Mouse (Mus musculus): ENCODE measurements at regions not wholly inside any gene's neighbourhood (a gene's known extent, or its start where the extent isn't known, plus 50 kb on each side); places are given as distances from the start of the nearest gene placed in this dataset.

DNA sequence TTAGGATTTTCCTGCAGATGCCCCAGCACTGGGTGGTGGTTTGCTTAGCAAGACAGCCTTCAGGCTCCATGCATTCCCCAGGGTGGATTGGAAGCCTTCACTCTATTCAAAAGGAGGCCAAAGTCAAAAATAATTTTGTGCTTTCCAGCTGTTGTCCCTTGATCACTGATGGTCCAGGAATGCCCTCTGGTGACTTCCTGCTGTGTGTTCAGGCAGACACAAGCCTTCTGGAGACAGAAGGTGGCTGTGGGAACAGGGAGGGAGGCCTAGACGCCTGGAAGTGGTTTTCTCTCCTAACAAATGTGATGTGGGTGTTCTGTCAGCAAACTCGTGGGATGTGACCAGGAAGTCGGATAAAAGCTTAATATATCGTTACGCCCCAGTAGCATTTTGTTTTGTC is 81.3 kb downstream of the Atp6ap1l start:
- Histone ChIP-seq H3K4me1 (replicated peaks) (peaks cover 8% of the 10 kb centered on the region; the same call in 1 of the 2 replicates), H3K27me3 (ENCODE audit: insufficient read depth, poor library complexity, severe bottlenecking) (no peaks in the 10 kb centered on the region), H3K9me3 (no peaks in the 10 kb centered on the region), H3K4me3 (no peak overlapping the region), H3K27ac (no peak overlapping the region), H3K36me3 (no peaks in the 10 kb centered on the region)
- WGBS = 74% methylated on average over 5 of the region's 5 CpGs
- no peak for DNase-seq (ENCODE audit: low spot score)

DNA sequence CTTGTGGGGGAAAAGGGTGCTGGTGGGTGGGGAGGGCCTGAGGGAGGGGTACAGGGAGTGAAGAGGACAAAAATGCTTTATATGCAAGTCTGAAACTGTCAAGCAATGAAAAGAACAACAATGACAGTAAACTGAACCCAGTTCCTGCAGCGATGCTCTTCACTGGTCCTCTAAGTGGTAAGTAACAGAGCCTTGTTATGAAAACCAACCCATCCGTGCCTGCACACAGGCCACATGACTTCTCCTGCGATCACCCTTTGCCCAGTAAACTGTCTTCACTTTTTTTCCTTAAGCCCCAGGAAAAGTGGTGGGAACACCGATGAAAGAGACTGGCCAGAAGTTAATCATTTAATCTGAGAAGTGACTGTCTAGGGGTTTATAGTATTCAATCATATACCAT is 83.3 kb downstream of the Atp6ap1l start:
- WGBS = 83% methylated on average over 4 of the region's 4 CpGs
- Histone ChIP-seq H3K27me3 (ENCODE audit: insufficient read depth, poor library complexity, severe bottlenecking) (no peaks in the 10 kb centered on the region), H3K4me3 (no peak overlapping the region), H3K27ac (no peak overlapping the region), H3K36me3 (no peaks in the 10 kb centered on the region), H3K4me1 (replicated peaks) (peaks cover 8% of the 10 kb centered on the region; the same call in 1 of the 2 replicates), H3K9me3 (no peaks in the 10 kb centered on the region)
- no peak for DNase-seq (ENCODE audit: low spot score)

DNA sequence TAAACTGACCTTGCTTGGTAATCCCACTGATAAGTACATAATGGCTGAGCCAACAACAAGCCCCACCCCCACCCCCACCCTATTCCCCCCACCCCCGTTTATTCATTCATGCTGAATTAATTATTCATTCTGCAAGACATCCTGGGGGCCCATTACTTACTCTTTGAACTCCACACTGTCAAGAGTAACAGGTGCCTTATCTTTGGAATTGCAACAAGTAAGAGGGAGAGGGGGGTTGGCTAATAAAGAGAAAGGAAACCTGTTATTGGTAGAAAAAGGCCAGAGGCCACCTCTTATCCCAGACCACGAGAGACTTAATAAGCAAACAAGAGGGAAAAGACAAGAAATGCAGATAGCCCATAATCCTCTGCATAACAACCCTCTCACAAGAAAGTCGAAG is 84.7 kb downstream of the Atp6ap1l start:
- H3K27me3 ChIP-seq (ENCODE audit: insufficient read depth, poor library complexity, severe bottlenecking) = no peaks in the 10 kb centered on the region
- no peaks in the 10 kb centered on the region for H3K36me3 ChIP-seq
- 53% methylated on average over 3 of the region's 3 CpGs for WGBS
- DNase-seq (ENCODE audit: low spot score) = no peak
- H3K27ac ChIP-seq = no peak overlapping the region
- H3K4me1 ChIP-seq (replicated peaks) = peaks cover 8% of the 10 kb centered on the region; the same call in 1 of the 2 replicates
- no peak overlapping the region for H3K4me3 ChIP-seq
- H3K9me3 ChIP-seq = no peaks in the 10 kb centered on the region

DNA sequence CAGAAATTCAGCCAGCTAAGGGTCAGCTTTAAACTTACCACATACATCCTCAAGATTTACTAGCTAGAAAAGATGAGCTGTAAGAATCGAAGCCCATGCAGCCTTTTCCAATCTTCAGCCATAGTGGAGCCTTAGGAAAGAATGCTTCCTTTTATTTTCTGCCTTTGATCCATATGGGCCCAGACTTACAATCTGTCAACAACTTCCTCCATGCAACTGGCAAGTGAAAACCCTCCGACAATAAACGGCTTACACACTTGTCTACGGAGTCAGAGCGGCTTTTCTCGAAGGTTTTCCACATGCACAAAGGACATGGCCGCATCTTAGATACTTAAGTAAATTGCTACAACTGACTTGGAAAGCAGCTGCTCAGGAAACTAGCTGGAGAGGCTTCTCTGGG is 85.2 kb downstream of the Atp6ap1l start:
- H3K27me3 ChIP-seq (ENCODE audit: insufficient read depth, poor library complexity, severe bottlenecking) = no peaks in the 10 kb centered on the region
- no peaks in the 10 kb centered on the region for H3K36me3 ChIP-seq
- no peak overlapping the region for H3K4me3 ChIP-seq
- peaks cover 8% of the 10 kb centered on the region; the same call in 1 of the 2 replicates for H3K4me1 ChIP-seq (replicated peaks)
- WGBS = 72% methylated on average over 7 of the region's 7 CpGs
- H3K9me3 ChIP-seq = no peaks in the 10 kb centered on the region
- no peak for DNase-seq (ENCODE audit: low spot score)
- H3K27ac ChIP-seq = no peak overlapping the region

DNA sequence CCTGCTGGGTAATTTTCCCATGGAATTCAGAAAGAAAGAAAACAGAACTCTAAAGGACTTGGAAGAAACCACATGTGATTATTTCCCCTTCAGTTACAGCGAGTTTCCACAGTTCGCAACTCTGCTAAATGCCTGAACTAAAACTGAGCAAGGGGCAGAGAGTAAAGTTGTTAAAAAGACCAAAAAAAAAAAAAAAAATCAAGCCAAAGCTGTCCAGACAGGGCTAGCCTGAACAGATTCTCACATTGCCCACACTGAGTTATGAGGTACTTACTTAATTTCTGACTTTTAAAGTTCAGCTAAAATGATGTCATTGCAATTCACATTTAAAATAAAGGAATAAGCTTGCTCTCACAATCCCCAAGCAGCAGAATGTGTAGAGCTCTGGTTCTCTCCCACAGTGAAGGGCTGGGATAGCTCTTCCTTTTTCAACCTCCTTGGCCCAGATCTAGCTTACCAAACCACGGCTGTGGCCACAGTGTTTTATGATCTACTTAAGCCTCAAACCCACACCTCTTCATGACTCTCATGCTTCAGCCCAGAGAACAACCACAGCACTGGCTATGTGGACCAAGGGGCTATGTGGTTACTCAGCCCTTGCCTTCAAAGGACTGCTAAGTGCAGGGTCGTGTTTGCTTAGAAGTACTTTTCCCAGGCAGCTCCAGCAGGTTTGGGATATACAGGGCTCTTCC is 90.8 kb downstream of the Atp6ap1l start:
- 83% methylated on average over 4 of the region's 4 CpGs for WGBS
- DNase-seq (ENCODE audit: low spot score) = no peak
- H3K4me3 ChIP-seq = no peak overlapping the region

DNA sequence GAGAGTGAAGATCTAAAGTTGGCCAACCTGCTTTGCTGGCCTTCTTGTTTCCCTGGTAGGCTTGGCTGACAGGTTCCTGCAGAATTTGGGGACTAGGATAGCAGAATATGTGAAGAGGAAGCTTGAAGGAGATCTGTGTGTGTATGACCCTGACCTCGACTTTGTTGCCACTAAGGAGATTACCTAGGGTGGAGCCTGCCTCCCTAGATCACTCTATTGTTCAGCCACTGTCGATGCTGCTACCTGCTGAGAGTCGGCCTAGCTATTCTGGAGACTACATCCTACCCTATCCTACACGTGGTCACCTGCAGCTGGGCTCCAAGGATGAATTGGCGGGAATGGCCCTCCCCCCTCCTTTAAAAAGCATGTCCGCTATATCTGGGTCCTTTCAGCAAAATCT is 95.1 kb downstream of the Atp6ap1l start:
- Histone ChIP-seq H3K27me3 (ENCODE audit: insufficient read depth, poor library complexity, severe bottlenecking) (no peaks in the 10 kb centered on the region), H3K9me3 (peaks cover 9% of the 10 kb centered on the region), H3K27ac (no peak overlapping the region), H3K4me1 (replicated peaks) (no peaks in the 10 kb centered on the region), H3K36me3 (no peaks in the 10 kb centered on the region), H3K4me3 (no peak overlapping the region)
- DNase-seq (ENCODE audit: low spot score) = no peak
- WGBS = 80% methylated on average over 6 of the region's 6 CpGs

More for the DNA sequence above, 90.8 kb downstream of the Atp6ap1l start:
- H3K27me3 ChIP-seq (ENCODE audit: insufficient read depth, poor library complexity, severe bottlenecking) = no peaks in the 10 kb centered on the region
- no peaks in the 10 kb centered on the region for H3K4me1 ChIP-seq (replicated peaks)
- no peaks in the 10 kb centered on the region for H3K36me3 ChIP-seq
- H3K9me3 ChIP-seq = no peaks in the 10 kb centered on the region
- no peak overlapping the region for H3K27ac ChIP-seq

DNA sequence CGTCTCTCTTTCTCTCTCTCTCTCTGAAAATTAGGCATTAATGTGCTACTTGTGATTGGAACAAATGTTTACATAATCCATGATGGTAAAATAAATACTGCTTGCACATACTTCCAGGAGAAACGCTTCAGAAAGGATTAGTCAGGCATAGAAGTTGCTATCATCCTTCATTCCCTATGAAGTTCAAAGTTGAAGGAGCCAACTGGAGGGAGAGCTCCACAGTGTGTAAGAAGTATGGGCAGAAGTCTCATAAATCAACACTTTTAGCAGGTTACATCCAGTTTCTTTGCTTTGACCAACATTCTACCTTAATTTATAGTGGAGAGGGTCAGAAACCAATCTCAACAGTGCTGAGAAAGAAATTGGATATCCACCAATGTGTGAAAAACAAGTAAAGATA is 105.5 kb downstream of the Atp6ap1l start:
- H3K9me3 ChIP-seq = no peaks in the 10 kb centered on the region
- H3K27ac ChIP-seq = no peak overlapping the region
- no peaks in the 10 kb centered on the region for H3K27me3 ChIP-seq (ENCODE audit: insufficient read depth, poor library complexity, severe bottlenecking)
- WGBS = 82% methylated on average over 2 of the region's 2 CpGs
- H3K4me1 ChIP-seq (replicated peaks) = no peaks in the 10 kb centered on the region; the same call in 1 of the 2 replicates
- H3K36me3 ChIP-seq = no peaks in the 10 kb centered on the region
- no peak overlapping the region for H3K4me3 ChIP-seq
- no peak for DNase-seq (ENCODE audit: low spot score)

DNA sequence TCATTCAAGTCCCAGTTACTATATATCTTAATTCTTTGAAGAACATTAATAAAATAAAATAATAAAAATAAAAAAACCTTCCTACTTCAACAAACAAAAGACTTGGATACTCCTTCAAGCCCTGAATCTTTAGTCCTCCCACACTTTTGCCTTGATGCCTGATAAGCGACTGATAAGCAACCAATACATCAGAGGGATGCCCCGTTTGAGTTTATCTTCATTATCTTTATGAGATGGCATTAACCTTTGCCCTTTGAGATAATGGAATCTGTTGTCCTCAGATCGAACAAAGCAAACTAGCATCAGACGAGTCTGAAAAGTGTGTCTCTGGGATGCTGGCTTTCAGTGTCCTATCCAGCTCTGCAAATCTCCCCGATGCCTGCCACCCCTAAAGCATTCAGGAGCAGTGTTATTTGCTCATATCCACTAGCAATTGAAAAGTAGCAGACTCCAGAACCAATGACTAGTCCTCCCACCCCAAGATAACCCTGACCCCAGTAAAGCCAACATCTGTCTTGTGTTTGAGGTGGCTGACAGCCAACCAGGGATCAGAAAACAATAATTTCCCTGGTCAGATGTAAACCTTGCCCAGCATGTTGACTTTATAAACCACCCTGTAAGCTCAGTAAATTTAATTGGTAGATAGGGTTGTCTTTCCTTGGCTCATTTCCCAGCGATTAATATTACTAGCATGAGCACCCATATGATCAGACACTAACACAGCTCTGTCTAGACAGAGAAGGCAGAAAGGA is 106.2 kb downstream of the Atp6ap1l start:
- H3K9me3 ChIP-seq = no peaks in the 10 kb centered on the region
- H3K27me3 ChIP-seq (ENCODE audit: insufficient read depth, poor library complexity, severe bottlenecking) = no peaks in the 10 kb centered on the region
- H3K4me1 ChIP-seq (replicated peaks) = no peaks in the 10 kb centered on the region; the same call in 1 of the 2 replicates
- no peak for DNase-seq (ENCODE audit: low spot score)
- H3K36me3 ChIP-seq = no peaks in the 10 kb centered on the region
- no peak overlapping the region for H3K27ac ChIP-seq
- H3K4me3 ChIP-seq = no peak overlapping the region
- 38% methylated on average over 6 of the region's 6 CpGs for WGBS

DNA sequence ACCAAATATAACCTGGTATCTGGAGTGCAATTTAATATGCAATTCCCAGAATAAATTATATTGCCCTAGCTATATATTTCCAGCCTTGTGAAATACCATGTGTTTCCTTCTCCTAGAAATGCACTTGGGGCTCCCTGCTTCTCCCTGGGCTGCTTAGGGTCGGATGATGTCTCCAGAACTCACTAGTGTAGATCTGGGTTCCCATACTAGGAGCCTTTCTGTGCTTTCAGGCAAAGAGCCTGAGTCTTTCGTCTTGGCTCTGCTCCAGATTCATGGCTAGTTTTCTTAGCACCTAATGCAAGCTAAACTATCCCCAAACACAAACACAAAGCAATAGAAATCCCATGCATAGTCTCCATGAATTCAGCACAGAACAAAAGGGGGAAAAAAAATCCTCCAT is 106.8 kb downstream of the Atp6ap1l start:
- H3K9me3 ChIP-seq = no peaks in the 10 kb centered on the region
- no peaks in the 10 kb centered on the region; the same call in 1 of the 2 replicates for H3K4me1 ChIP-seq (replicated peaks)
- no peak overlapping the region for H3K27ac ChIP-seq
- no peak for DNase-seq (ENCODE audit: low spot score)
- WGBS = 69% methylated on average over 2 of the region's 2 CpGs
- no peaks in the 10 kb centered on the region for H3K36me3 ChIP-seq
- H3K4me3 ChIP-seq = no peak overlapping the region
- no peaks in the 10 kb centered on the region for H3K27me3 ChIP-seq (ENCODE audit: insufficient read depth, poor library complexity, severe bottlenecking)

DNA sequence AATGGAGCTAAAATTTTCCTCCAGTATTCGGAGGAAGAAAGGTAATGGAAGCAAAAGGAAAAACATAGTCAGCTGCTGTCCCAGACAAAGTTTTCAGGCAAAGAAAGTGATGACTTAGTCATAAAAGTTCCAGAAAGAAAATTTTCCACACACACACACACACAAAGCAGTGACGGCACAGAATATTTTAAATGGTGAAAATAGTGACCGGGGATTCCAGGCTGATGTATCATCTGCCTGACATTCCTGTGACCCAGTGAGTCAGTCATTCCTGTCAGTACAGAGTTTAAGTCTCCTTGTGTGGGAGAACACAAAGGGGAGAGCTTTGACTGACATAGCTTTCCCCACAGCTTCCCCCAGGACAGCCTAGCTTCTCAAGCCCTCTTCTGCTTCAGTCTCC is 107.9 kb downstream of the Atp6ap1l start:
- H3K4me3 ChIP-seq = no peak overlapping the region
- no peak for DNase-seq (ENCODE audit: low spot score)
- no peaks in the 10 kb centered on the region for H3K9me3 ChIP-seq
- H3K27me3 ChIP-seq (ENCODE audit: insufficient read depth, poor library complexity, severe bottlenecking) = no peaks in the 10 kb centered on the region
- 73% methylated on average over 3 of the region's 3 CpGs for WGBS
- H3K27ac ChIP-seq = no peak overlapping the region
- H3K36me3 ChIP-seq = no peaks in the 10 kb centered on the region
- H3K4me1 ChIP-seq (replicated peaks) = no peaks in the 10 kb centered on the region; the same call in 1 of the 2 replicates

DNA sequence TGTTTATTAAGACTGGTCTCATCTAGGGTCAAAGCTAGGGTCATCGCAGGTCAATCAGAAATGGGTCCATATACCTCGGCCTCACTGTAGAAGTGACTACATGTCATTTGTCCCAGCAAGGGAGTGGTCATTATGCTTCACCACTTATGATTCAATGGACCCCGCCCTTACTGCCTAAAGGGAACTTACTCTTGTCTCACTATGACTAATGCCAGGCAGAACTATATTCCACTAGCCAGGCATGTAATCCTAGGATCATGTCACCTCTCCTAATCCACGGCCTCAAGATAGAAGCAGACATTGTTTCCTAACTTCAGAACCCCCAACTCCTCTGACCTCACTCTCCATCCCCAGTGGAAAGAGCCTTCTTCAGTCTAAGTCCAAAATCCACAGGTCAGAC is 108.3 kb downstream of the Atp6ap1l start:
- Histone ChIP-seq H3K4me3 (no peak overlapping the region), H3K9me3 (no peaks in the 10 kb centered on the region), H3K36me3 (no peaks in the 10 kb centered on the region), H3K27ac (no peak overlapping the region), H3K27me3 (ENCODE audit: insufficient read depth, poor library complexity, severe bottlenecking) (no peaks in the 10 kb centered on the region), H3K4me1 (replicated peaks) (no peaks in the 10 kb centered on the region; the same call in 1 of the 2 replicates)
- DNase-seq (ENCODE audit: low spot score) = no peak
- WGBS = 90% methylated on average over 4 of the region's 4 CpGs

DNA sequence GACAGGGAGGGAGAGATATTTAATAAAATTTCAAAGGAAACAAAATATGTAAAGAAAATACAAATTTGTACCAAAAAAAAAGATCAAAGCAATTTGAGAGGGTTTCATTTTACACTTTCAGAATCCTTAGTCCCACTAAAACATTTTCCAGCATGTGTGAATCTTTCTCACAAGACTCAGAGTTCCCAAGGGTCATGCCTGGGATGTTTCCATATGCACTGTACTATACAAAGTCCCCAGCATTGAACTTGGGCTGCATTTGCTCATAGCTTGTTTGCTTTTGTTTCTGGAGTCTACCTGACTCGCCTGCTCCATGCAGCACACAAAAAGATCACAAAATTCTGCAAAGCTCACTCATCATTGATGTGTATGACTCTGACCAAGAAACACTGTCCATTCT is 122.7 kb downstream of the Atp6ap1l start:
- 79% methylated on average over 1 of the region's 1 CpGs for WGBS
- H3K27ac ChIP-seq = no peak overlapping the region
- no peak overlapping the region for H3K4me3 ChIP-seq
- H3K9me3 ChIP-seq = no peaks in the 10 kb centered on the region
- H3K36me3 ChIP-seq = no peaks in the 10 kb centered on the region
- no peaks in the 10 kb centered on the region for H3K27me3 ChIP-seq (ENCODE audit: insufficient read depth, poor library complexity, severe bottlenecking)
- H3K4me1 ChIP-seq (replicated peaks) = no peaks in the 10 kb centered on the region
- no peak for DNase-seq (ENCODE audit: low spot score)

DNA sequence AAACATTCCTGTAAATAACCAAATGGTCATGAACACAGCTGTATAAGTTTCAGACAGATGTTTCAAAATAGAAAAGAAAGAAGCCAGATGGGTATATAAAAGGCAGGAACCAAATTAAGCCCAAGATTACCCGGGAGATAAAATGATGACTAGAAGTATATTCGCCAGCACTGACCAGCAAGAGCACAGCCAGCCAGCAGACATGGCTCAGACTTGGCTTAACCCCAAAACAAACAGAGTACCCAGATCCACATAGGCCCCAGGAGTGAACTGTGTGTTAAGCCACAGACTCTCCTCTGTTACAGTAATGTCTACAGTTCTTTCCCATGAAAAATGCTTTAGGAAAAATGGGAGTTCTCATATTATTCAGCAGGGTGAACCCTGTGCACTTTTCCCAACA is 123.2 kb downstream of the Atp6ap1l start:
- no peaks in the 10 kb centered on the region for H3K9me3 ChIP-seq
- no peak overlapping the region for H3K4me3 ChIP-seq
- 78% methylated on average over 2 of the region's 2 CpGs for WGBS
- H3K36me3 ChIP-seq = no peaks in the 10 kb centered on the region
- no peaks in the 10 kb centered on the region for H3K27me3 ChIP-seq (ENCODE audit: insufficient read depth, poor library complexity, severe bottlenecking)
- no peak for DNase-seq (ENCODE audit: low spot score)
- no peaks in the 10 kb centered on the region for H3K4me1 ChIP-seq (replicated peaks)
- no peak overlapping the region for H3K27ac ChIP-seq

Measured in hindbrain, embryonic 10.5 days (tissue).